Mouse (Mus musculus): ENCODE data around the gene Habp4.

Gene Habp4

DNA sequence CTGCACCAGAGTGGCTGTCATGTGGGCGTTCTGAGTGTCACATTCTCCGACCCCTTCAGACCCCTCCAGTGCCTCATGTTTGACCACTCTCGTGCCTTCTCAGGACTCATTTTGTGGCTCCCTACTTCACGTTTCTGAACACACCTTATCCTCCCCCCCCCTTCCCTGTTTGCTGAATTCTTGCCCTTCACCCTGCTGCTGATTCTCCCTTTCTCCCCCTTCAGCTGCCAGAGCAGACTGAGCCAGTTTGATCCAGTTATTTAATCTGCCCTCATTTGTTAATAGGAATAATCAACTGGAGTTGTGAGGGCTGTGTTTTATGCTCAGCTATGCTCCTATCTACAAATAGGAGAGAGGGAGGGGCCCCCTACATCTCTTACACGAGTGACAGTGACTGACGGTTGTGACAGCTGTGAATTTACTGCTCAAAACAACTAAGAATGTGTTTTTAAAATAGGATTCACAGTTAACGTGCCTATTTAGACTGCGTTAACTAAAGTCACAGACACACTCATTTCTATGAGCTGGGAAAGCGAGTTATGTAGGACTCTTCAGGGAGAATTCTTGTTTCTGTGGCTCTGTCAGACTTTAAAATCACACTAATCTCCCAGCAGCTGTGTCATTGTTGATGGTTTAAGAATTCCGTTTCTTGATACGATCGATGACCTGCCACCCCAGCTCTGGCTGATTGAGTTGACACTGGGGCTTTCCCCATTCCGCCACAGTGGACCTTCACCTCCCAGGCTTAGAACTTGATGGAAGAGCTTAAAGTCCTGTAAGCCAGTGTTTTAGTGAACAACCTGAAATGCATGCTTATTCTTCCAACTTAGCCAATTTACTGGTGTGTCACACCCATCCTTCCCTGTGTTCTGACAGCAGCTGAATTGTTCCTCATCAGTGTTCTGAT is 17.4 kb downstream of the Habp4 start:
- DNase-seq (ENCODE audit: low spot score): no peak

- DNase-seq (ENCODE audit: low spot score): no peak
These were observed 18.7 kb downstream of the Habp4 start for GRCm38 (mm10) chr13:64180300-64180699.

DNA sequence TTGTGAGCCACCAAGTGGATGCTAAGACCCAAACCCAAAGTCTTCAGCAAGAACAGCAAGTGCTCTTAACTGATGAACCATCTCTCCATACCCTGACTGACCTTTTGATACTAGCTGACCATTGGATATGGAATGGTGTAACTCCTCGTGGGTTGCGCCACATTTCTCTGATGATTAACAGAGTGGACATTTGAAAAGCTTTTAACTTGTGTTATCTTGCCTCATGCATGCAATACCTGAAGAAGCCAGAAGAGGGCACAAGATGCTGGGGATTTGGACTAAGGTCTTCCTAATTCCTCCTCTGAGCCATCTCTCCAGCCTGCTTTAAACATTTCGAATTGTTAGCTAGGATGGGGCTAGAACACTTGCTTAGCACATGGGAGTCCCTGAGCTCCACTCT is 19.3 kb downstream of the Habp4 start:
- DNase-seq (ENCODE audit: low spot score): peak; percentile 61

GRCm38 (mm10) chr13:64182091-64182490 is 20.5 kb downstream of the Habp4 start:
- no peak for DNase-seq (ENCODE audit: low spot score)

DNA sequence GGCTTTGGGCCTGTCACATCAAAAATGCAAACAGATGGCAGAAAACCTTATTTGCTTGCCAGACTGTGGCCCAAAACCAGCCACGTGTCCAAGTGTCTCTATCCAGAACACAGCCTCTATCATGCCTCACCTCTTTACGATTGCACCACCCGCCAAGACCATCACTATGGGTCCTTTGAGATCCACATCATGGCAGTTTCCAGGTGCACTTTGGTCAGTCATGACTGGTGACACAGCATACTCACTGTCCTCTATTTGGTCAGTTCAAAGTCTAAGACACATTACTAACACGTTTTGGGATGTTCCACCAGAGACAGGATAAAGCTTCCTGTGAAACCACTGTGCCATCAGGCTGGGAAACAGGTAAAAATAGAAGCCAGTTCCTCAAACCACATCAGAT is 22.0 kb downstream of the Habp4 start:
- DNase-seq (ENCODE audit: low spot score): no peak

DNA sequence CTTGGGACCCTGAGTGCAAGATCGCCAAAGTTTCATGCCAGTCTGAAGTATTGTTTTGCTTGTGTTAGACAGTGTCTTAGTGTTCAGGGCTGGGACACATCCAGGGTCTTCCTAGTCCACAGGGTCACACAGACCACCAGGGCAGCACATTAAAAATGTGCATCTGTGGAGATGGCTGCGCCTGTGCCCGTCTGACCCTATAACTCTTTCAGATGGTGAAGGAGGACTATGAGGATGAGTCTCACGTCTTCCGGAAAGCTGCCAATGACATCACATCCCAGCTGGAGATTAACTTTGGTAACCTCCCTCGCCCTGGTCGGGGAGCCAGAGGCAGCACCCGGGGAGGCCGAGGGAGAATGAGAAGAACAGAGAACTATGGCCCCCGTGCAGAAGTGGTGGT is 22.7 kb downstream of the Habp4 start:
- DNase-seq (ENCODE audit: low spot score): no peak

- no peak for DNase-seq (ENCODE audit: low spot score)
These were observed 23.6 kb downstream of the Habp4 start for GRCm38 (mm10) chr13:64185176-64185575.

GRCm38 (mm10) chr13:64185586-64185985 is 24.0 kb downstream of the Habp4 start:
- no peak for DNase-seq (ENCODE audit: low spot score)

GRCm38 (mm10) chr13:64186516-64186915 is 24.9 kb downstream of the Habp4 start:
- no peak for DNase-seq (ENCODE audit: low spot score)

DNA sequence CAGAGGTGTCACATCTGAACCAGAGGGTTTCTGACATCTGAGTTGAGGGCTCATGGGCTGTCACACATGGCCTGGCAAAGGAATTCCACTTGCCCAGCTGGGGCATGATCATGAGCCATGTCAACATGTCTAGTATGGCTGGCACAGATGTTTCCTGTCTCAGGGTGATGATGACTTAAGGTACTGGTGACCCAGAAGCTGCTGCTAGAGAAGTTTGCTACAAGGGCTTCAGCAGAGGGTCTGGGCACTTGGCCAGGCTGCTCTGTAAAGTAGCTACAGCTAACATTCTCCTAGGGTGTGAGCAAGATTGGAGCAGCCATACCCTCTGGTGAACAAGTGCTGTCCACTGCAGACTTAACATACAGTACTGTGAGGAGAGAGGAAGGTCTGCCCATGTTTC is 25.4 kb downstream of the Habp4 start:
- no peak for DNase-seq (ENCODE audit: low spot score)

GRCm38 (mm10) chr13:64197899-64198298 is 36.3 kb downstream of the Habp4 start:
- DNase-seq (ENCODE audit: low spot score): no peak

DNA sequence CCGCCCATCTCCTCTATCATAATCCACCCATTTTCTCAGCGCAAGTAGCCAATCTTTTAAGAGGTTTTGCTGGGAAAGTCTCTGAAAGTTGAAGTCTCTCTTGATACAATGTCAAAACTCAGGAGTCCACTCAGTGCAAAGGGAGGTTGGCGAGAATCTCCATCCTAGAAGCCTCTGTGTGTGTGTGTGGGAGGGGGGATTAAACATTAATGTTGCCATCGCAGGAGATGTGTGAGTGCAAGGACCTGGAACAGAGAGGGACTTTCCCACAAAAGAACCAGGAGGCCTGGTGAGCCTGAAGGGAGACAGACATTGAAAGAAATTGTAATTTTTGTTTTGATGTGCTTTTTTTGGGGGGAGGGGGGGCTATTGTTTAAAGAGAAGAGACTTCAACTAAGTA is 36.7 kb downstream of the Habp4 start:
- DNase-seq (ENCODE audit: low spot score): no peak

GRCm38 (mm10) chr13:64200911-64201310 is 39.3 kb downstream of the Habp4 start:
- DNase-seq (ENCODE audit: low spot score): no peak

- no peak for DNase-seq (ENCODE audit: low spot score)
These were observed 43.1 kb downstream of the Habp4 start for GRCm38 (mm10) chr13:64204726-64205125.

- no peak for DNase-seq (ENCODE audit: low spot score)
These were observed 43.6 kb downstream of the Habp4 start for GRCm38 (mm10) chr13:64205186-64205585.

DNA sequence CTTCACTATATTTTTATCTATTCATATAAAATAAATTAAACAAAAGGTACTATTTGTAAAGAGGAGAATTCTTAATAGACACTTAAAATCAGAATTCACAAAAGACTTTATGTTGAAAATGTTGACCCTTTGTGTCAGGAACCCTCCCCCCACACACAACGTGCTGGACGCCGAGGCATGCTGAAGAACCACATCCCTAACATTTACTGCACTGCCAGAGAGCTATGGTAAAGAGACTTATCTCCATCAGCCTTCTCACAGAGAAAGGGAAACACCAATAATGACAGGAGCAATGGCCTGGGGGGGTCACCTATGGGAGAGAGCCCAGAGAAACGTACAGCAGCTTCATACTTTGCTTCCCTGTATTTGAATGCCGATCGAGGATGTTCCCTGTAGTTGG is 46.5 kb downstream of the Habp4 start:
- no peak for DNase-seq (ENCODE audit: low spot score)

DNA sequence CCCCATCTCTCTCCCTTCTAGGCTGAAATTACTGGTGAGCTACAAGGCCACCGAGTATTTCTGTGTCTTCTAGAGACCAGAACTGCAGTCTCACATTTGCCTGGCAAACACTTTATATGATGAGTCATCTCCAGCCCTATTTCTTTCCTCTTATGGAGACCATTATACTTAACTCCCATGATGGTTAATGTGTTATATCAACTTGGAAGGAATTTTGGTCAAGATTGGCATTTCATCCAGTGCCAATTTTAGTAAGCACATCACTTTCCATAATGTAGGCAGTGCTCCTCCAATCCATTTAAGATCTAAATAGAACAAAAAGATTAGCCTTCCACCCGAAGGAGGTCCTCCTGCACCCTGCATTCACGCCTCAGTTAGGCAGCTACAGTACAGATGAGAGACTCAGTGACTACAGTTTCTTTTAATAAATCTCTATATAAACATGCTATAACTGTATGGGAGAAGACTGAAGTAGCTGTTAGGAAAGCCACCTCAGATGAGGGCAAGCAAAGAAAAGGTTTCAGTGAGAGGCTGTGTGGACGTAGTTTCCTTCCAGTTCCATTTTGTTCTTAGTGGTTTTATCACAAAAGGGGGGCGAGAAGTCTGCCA is 50.5 kb downstream of the Habp4 start:
- no peak for DNase-seq (ENCODE audit: low spot score)

DNA sequence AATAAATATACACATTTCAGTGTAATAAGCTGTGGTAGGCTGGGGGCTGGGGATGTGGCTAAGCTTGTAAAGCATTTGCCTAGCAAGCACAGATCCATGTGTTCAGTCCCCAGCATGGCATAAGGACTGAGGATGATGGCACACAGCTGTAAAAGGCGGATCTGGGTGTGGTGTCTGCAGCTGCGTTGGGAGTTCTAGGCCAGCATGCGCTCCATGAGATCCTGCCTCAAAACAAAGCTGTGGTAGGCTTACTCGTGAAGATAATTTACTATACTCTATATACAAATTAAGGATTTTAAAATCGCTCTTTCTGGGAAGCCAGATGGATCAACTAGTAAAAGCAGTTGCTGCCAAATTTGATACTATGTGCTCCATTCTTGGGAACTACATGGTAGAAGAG is 53.3 kb downstream of the Habp4 start:
- DNase-seq (ENCODE audit: low spot score): no peak

- DNase-seq (ENCODE audit: low spot score): no peak
These were observed 64.1 kb downstream of the Habp4 start for GRCm38 (mm10) chr13:64225738-64226137.

GRCm38 (mm10) chr13:64226725-64227124 is 65.1 kb downstream of the Habp4 start:
- no peak for DNase-seq (ENCODE audit: low spot score)

GRCm38 (mm10) chr13:64233139-64233538 is 71.5 kb downstream of the Habp4 start:
- no peak for DNase-seq (ENCODE audit: low spot score)

DNA sequence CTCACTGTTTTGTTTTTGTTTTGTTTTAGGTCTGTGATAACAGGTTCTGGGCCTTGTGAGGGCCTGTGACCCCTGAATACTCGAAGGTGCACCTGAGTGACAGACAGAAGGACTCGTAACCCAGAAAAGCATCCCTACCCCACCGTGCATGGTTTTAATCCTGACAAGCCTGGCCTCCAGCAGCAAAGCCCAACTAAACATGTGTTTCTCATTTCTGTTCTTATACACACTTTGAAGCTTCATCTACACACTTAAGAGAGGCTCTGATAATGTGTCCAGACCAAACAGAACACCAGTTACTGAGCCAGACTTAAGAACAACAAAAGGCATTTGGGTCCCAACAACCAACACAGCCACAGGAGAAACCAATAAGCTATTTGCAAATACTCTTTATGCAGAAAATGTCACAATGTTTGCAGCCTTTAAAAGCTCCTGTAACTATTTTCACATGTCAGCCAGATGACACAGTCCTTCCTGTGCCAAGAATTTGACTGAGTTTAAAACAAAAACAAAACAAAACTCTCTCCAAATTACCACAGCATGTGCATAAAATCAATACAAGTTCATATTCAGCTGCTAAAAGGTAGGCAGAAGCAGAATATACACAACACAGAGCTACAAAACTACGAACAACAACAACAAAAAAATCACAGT is 73.6 kb downstream of the Habp4 start:
- no peak for DNase-seq (ENCODE audit: low spot score)

DNA sequence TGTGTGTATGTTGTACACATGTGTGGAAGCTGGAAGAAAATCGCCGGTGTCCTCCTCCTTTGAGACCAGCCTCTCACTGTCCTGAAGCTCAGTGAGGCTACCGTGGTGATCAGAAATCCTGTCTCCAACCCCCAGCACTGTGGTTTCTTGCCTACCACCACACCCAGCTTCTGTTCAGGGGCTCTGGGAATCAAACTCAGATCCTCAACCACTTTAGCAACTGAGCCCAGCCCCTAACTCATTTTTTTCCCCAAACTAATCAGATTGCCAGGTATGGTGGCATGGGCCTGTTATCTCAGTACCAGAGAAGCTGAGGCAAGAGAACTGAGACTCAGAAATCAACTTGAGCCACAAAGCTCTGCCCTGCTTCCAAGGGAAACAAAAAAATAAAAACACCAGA is 74.2 kb downstream of the Habp4 start:
- no peak for DNase-seq (ENCODE audit: low spot score)
